Mouse (Mus musculus) kidney, postnatal 0 days (tissue): Measurements from ENCODE around the gene Ptpn9. TPM values are rescaled to one million over a fixed set of nuclear protein-coding genes. Genes with fewer than 3 reads are reported as not detected.

Experiments
- ATAC-seq: fragments of 200-750 bp; cut with Nextera tagmentation; replicated peaks from 2 replicates; pipeline ENCODE4 v1.8.0; 2017; ENCODE audit warnings: low read depth, moderate number of reproducible peaks, moderate TSS enrichment, moderate library complexity; ENCODE audit not compliant: low FRiP score
- DNase-seq: peaks from one replicate; pipeline ENCODE4 v3.0.0-alpha.2; 2016; ENCODE audit warnings: low spot score
- H3K27ac ChIP-seq: fragments of 300-500 bp; sonication (generic); 2 replicates; pipeline ENCODE4 v1.5.1; 2014; ENCODE audit warnings: mild to moderate bottlenecking
- H3K27me3 ChIP-seq: fragments of 300-500 bp; sonication (generic); 2 replicates; pipeline ENCODE4 v1.6.1; 2014; ENCODE audit warnings: low read length, mixed read lengths; ENCODE audit not compliant: insufficient read depth
- H3K36me3 ChIP-seq: fragments of 300-500 bp; sonication (generic); 2 replicates; pipeline ENCODE4 v1.6.1; 2014; ENCODE audit warnings: low read length, mixed read lengths; ENCODE audit not compliant: insufficient read depth
- H3K4me1 ChIP-seq: fragments of 300-500 bp; sonication (generic); replicated peaks from 2 replicates; pipeline ENCODE4 v1.6.1; 2014; ENCODE audit warnings: antibody characterized with exemption, low read length, mixed read lengths; ENCODE audit not compliant: insufficient read depth
- H3K4me2 ChIP-seq: fragments of 300-500 bp; sonication (generic); 2 replicates; pipeline ENCODE4 v1.6.1; 2014; ENCODE audit warnings: mild to moderate bottlenecking, low read length, moderate library complexity, mixed read lengths
- H3K4me3 ChIP-seq: fragments of 300-500 bp; sonication (generic); replicated peaks from 2 replicates; pipeline ENCODE4 v1.5.1; 2014; ENCODE audit warnings: low read depth, low read length
- H3K9ac ChIP-seq: fragments of 300-500 bp; sonication (generic); 2 replicates; pipeline ENCODE4 v1.6.1; 2014; ENCODE audit warnings: low read depth, low read length
- H3K9me3 ChIP-seq: fragments of 300-500 bp; sonication (generic); replicated peaks from 2 replicates; pipeline ENCODE4 v1.6.1; 2016; ENCODE audit warnings: low read length, inconsistent platforms, mixed read lengths
- CTCF ChIP-seq: IDR thresholded peaks from 2 replicates; pipeline ENCODE4 v1.5.1; 2016; ENCODE audit warnings: antibody characterized with exemption, low read depth, mild to moderate bottlenecking, moderate library complexity
- WGBS: fragments of 180-500 bp; shearing (Covaris S2); extraction: QIAGEN DNeasy Blood & Tissue Kit; methylation state at CpG from one replicate; pipeline ENCODE4 v1.1.7; 2014; 5-methylcytosine and 5-hydroxymethylcytosine counted together
- polyA plus RNA-seq: library from polyadenylated mRNA; unstranded; fragments of >200 nt; fragmentation: Nextera tagmentation; extraction: Ambion mirVana; gene quantifications from 2 replicates; pipeline ENCODE4 v1.2.1, GENCODE M21; 2015

Gene Ptpn9
- polyA plus RNA-seq, 1 experiment from 2014 or later = 27.5 TPM

DNA sequence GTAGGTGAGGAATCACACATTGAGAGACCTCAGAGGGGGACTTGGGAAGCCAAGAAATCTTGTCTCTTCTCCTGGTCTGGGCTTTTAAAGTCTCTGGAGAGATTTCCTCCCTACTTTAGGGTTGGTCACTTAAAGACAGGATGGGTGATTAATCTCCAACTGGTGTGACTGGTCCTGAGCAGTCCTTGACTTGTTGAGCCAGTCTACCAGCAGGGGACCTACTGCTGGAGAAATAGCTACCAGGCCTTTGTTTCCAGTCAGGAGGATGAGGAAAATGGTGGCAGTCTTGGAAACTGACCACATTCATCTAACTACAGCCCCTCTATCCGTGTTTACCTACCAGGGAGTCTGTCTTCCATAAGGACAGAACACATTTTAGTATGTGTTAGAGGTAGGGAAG lies 17.7 kb downstream of the Ptpn9 start:
- H3K4me3 ChIP-seq = no peak overlapping the region
- no peaks in the 10 kb centered on the region for H3K27me3 ChIP-seq
- H3K4me1 ChIP-seq = no peaks in the 10 kb centered on the region
- H3K9me3 ChIP-seq = peaks cover 8% of the 10 kb centered on the region; the same call in 1 of the 2 replicates
- peaks cover 6% of the 10 kb centered on the region; the same call in 1 of the 2 replicates for H3K36me3 ChIP-seq
- 90% methylated on average over 1 of the region's 1 CpGs for WGBS
- no peak for DNase-seq
- ATAC-seq = no peak
- no peak overlapping the region for H3K4me2 ChIP-seq
- no peak overlapping the region for H3K9ac ChIP-seq
- no peak for TF ChIP-seq CTCF
- no peak overlapping the region for H3K27ac ChIP-seq

DNA sequence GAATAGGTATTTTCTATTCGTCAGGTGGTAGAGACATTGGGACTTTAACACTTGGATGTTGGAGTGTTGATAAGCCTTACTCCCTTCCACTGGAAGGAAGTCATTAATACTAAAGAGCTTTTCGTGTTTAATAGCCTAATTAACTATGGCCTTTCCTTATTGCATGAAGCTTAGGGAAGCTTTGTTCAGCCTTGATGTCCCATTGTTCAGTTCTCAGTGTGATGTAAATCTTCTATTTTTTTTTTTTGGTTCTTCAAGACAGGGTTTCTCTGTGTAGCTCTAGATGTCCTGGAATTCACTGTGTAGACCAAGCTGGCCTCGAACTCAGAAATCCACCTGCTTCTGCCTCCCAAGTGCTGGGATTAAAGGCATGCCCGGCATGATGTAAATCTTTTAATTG lies 18.2 kb downstream of the Ptpn9 start:
- no peaks in the 10 kb centered on the region for H3K4me1 ChIP-seq
- 85% methylated on average over 4 of the region's 4 CpGs for WGBS
- H3K4me2 ChIP-seq = no peak overlapping the region
- peaks cover 6% of the 10 kb centered on the region; the same call in 1 of the 2 replicates for H3K36me3 ChIP-seq
- peaks cover 8% of the 10 kb centered on the region; the same call in 1 of the 2 replicates for H3K9me3 ChIP-seq
- TF ChIP-seq CTCF = no peak
- DNase-seq = no peak
- H3K9ac ChIP-seq = no peak overlapping the region
- H3K27me3 ChIP-seq = no peaks in the 10 kb centered on the region
- ATAC-seq = no peak
- no peak overlapping the region for H3K27ac ChIP-seq
- H3K4me3 ChIP-seq = no peak overlapping the region

DNA sequence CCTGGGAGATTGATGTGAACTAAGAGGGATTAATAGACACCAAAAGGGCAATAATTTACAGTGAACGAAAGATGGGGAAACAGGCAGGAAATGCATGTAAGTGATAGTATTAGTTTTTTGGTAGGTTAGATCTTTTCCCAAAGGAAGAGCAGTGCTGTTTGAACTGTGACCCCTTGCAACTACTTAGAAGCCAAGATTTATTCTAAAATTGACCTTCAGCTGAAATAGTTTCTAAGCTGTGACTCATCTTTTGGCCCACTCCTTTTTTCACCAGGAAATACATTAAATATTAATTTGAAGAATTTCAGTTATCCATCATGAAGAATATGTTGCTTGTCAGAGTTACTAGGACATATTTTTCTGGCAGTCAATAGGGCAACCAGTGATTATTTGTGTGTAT lies 19.0 kb downstream of the Ptpn9 start:
- Histone ChIP-seq H3K9me3 (peaks cover 8% of the 10 kb centered on the region; the same call in 1 of the 2 replicates), H3K36me3 (peaks cover 6% of the 10 kb centered on the region; the same call in 1 of the 2 replicates), H3K27ac (no peak overlapping the region), H3K27me3 (no peaks in the 10 kb centered on the region), H3K4me1 (no peaks in the 10 kb centered on the region), H3K4me3 (no peak overlapping the region), H3K4me2 (no peak overlapping the region), H3K9ac (no peak overlapping the region)
- ATAC-seq (no peak), DNase-seq (peak; percentile 72)
- no peak for TF ChIP-seq CTCF
- WGBS = 60% methylated on average over 1 of the region's 1 CpGs

DNA sequence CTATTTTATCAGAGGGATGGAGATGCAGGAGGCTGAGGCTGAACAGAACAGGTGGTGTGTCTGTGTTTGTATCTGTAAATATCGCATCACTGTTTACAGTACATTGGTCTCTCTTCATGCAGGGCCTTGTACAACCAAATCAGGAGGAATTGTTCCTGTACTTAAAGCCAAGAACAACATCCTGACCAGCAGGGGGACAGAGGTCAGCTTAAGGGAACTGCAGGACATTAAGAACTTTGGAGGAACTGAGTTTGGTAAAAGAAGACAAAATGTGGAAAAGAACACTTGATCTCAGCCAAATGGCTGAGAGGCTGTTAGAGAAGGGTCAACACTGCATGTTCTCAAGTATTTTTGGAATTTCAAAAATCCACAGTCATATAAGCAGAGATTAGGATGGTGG lies 20.0 kb downstream of the Ptpn9 start:
- Histone ChIP-seq H3K4me1 (no peaks in the 10 kb centered on the region), H3K4me3 (no peak overlapping the region), H3K36me3 (peaks cover 6% of the 10 kb centered on the region; the same call in 1 of the 2 replicates), H3K4me2 (no peak overlapping the region), H3K9me3 (peaks cover 8% of the 10 kb centered on the region; the same call in 1 of the 2 replicates), H3K9ac (no peak overlapping the region), H3K27ac (no peak overlapping the region), H3K27me3 (no peaks in the 10 kb centered on the region)
- WGBS = 85% methylated on average over 1 of the region's 1 CpGs
- ATAC-seq (no peak), DNase-seq (peak; percentile 83)
- TF ChIP-seq CTCF = peak; percentile 39; the same call in 1 of the 2 replicates

DNA sequence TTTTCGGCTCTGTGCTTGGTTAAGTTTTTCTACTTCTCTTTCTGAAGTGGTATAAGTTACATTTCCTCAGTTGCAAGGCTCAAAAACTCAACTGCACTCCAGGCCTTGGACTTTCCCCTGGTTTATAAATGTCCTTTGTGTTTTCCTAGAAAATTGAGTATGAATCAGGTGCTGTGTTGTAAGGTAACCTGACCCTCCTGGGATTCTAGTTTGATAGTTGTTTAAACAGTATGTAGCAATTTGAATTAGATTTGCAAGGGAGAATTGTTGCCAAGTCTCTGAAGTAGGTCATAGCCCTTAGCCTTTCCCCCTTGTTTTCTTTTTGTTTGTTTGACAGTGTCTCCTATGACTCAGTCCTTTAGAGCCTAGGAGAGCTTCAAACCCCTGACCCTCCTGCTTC lies 22.9 kb downstream of the Ptpn9 start:
- WGBS = 64% methylated on average over 1 of the region's 1 CpGs
- no peak for TF ChIP-seq CTCF
- Histone ChIP-seq H3K36me3 (peaks cover 13% of the 10 kb centered on the region; the same call in 1 of the 2 replicates), H3K4me3 (no peak overlapping the region), H3K27ac (no peak overlapping the region), H3K4me1 (no peaks in the 10 kb centered on the region), H3K9ac (no peak overlapping the region), H3K9me3 (peaks cover 8% of the 10 kb centered on the region; the same call in 1 of the 2 replicates), H3K4me2 (no peak overlapping the region), H3K27me3 (no peaks in the 10 kb centered on the region)
- ATAC-seq (no peak), DNase-seq (no peak)

DNA sequence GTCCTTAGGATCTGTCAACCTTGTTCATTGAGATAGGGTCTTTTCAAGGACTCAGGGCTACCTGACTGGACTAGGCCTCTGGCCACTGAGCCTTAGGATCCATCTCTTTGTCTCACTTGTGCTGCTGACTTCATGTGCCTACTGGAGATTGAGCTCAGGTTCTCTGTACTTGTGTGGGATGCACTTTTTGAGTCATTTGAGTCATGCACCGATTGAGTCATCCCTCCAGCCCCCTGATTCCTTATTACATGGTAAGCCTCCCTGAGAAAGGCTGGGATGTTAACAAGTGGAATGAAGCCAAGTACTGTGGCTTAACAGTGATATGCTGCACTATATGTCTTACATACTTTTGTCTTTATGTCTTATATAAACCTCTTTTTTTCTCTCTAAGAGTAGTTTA lies 37.0 kb downstream of the Ptpn9 start:
- Histone ChIP-seq H3K9ac (no peak overlapping the region), H3K4me2 (no peak overlapping the region), H3K4me3 (no peak overlapping the region), H3K9me3 (no peaks in the 10 kb centered on the region), H3K27me3 (no peaks in the 10 kb centered on the region), H3K36me3 (peaks cover 25% of the 10 kb centered on the region; the same call in 1 of the 2 replicates), H3K4me1 (no peaks in the 10 kb centered on the region), H3K27ac (no peak overlapping the region)
- WGBS = 78% methylated on average over 1 of the region's 1 CpGs
- ATAC-seq (no peak), DNase-seq (no peak)
- TF ChIP-seq CTCF = no peak

DNA sequence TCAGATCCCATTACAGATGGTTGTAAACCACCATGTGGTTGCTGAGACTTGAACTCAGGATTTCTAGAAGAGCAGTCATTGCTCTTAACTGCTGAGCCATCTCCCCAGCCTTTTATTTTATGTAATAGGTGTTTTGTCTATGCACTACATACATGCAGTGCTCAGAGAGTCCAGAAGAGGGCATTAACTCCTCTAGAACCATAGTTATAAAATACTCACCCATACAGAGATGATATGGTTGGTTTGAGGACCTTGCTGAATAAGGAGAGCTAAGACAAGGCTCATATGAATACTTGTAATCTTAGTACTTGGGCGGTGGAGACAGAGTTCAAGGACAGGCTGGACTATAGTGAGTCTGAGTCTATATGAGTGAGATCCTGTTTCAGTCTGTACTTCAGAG lies 61.5 kb downstream of the Ptpn9 start:
- H3K4me3 ChIP-seq = no peak overlapping the region
- no peak overlapping the region for H3K27ac ChIP-seq
- WGBS = 81% methylated on average over 1 of the region's 1 CpGs
- TF ChIP-seq CTCF = peak; percentile 74
- ATAC-seq (no peak), DNase-seq (peak; percentile 81)
- H3K9ac ChIP-seq = no peak overlapping the region
- H3K9me3 ChIP-seq = no peaks in the 10 kb centered on the region
- no peaks in the 10 kb centered on the region for H3K27me3 ChIP-seq
- peaks cover 28% of the 10 kb centered on the region; the same call in 1 of the 2 replicates for H3K36me3 ChIP-seq
- H3K4me2 ChIP-seq = no peak overlapping the region
- no peaks in the 10 kb centered on the region for H3K4me1 ChIP-seq
